Mouse (Mus musculus) left cerebral cortex, postnatal 36 days (tissue): ENCODE results near the gene Epn2. TPM values are rescaled to one million over a fixed set of nuclear protein-coding genes. Genes with fewer than 3 reads are reported as not detected.
"Not testable (repeated sequence)": the region's sequence is repeated elsewhere in the genome, so short reads cannot be mapped to it uniquely, and the experiment has no call there.

Source experiments
- DNase-seq, 2 experiments: peaks; one replicate each; pipeline ENCODE4 v3.0.0; 2021 to 2022; ENCODE audit warnings: low spot score in 2 of 2, mixed read lengths in 1 of 2
- intact Hi-C: fragments of 180-260 bp; cut with DNase I; formaldehyde crosslinking; loops from one replicate; pipeline ENCODE4 v1.15.1; 2025
- total RNA-seq, 2 experiments: library from RNA; stranded (reverse); gene quantifications; 2 replicates each; pipeline ENCODE4 v1.2.3; 2021

Epn2 gene
- total RNA-seq, 2 experiments from 2014 or later, result 111 to 126 TPM

- intact Hi-C loops, result no loop called here
- no peak for DNase-seq
Measured at GRCm38 (mm10) chr11:61598367-61598766, 18.9 kb upstream of the Epn2 start.

GRCm38 (mm10) chr11:61597471-61597870 lies 18.0 kb upstream of the Epn2 start:
- intact Hi-C loops, result no loop called here
- DNase-seq, result no peak

- DNase-seq, result no peak
- intact Hi-C loops, result no loop called here
Measured at GRCm38 (mm10) chr11:61593069-61593468, 13.6 kb upstream of the Epn2 start.

GRCm38 (mm10) chr11:61592061-61592460 lies 12.6 kb upstream of the Epn2 start:
- no peak for DNase-seq
- intact Hi-C loops, result no loop called here

GRCm38 (mm10) chr11:61590516-61591213 lies 11.2 kb upstream of the Epn2 start:
- intact Hi-C loops, result no loop called here
- no peak for DNase-seq

DNA sequence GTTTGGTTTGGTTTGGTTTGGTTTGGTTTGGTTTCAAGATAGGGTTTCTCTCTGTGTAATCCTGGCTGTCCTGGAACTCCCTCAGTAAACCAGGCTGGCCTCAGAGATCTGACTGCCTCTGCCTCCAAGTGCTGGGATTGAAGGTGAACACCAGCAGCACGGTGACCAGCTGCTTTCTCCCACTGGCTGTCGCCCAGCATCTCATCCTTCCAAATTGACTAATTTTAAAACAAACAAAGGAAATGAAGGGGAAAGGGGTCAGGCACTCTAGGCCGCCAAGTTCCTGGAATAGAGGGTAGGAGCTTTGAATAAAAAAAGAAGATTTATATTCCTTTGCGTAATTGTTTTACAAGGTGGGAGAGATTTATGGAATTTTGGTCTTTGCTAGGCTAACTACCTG lies 5.9 kb upstream of the Epn2 start:
- intact Hi-C loops, result no loop called here

DNA sequence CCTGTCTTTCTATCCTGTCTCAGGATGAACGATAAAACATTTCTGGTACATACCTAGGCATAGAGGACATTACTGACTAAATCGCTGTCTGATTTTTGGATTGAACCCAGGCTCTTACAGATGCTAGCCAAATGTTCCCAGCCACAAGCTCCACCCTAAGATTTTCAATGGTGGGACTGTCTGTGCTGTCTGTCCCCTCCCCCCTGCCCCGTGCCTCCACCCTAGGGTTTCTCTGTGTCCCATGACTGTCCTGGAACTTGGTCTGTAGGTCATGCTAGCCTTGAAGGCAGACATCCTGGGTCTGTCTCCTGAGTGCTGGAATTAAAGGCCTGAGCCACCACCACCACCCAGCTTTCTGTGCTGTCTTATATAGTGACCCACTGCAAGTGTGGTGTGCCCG lies 5.3 kb upstream of the Epn2 start:
- DNase-seq, result no peak
- intact Hi-C loops, result no loop called here

More for the DNA sequence above, 5.9 kb upstream of the Epn2 start:
- no peak for DNase-seq

DNA sequence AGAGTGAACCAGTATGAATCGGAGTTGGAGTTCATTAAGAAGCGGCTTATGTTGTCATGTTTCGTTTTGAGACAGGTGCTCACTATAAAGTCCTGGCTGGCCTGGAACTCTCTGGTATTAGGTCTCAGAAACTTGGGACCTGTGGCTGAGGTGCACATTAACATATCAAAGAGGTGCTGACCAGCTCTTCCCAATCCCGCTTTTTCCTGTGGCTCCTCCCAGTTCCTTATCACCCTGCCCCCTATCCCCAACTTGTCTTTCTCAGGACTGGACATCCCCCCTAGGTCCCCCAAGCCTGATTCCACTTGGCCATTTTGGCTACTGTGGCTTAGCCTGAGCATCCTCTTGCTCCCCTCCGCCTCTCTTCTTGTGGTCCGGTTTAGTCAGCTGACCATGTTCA lies 4.6 kb upstream of the Epn2 start:
- intact Hi-C loops, result no loop called here
- no peak for DNase-seq

- intact Hi-C loops, DNase-seq: not testable (repeated sequence)
Measured at GRCm38 (mm10) chr11:61582808-61583207, 3.3 kb upstream of the Epn2 start.

- intact Hi-C loops, result loop anchor here (2.0 to 5.0 kb wide), 3 partner anchors 37 to 73 kb away; partner anchors contain the start of gene B9d1
- DNase-seq, result no peak
Measured at GRCm38 (mm10) chr11:61579878-61580381, 443 bp upstream of the Epn2 start.

GRCm38 (mm10) chr11:61578541-61578982 lies 925 bp downstream of the Epn2 start:
- intact Hi-C loops, result loop anchor here (2.0 to 5.0 kb wide), 3 partner anchors 38 to 71 kb away; partner anchors contain the start of gene B9d1
- DNase-seq, result no peak

DNA sequence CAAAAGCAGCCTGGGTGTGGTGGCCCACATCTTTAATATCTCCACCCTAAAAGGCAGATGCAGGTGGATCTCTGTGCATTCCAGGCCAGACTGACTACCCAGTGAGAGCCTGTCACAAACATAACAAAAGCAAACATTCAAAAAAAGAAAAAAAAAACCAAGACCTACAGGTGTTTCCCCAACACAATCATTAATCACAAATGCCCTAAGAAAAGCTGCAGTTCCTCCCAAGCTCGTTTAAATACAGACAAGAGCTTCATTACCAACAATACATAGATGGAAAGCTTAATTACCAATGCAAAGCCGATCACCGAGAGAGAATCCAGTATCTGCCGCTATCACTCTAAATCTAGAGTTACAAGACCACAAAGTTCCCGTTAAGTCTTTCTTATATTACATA lies 1.5 kb downstream of the Epn2 start:
- no peak for DNase-seq

DNA sequence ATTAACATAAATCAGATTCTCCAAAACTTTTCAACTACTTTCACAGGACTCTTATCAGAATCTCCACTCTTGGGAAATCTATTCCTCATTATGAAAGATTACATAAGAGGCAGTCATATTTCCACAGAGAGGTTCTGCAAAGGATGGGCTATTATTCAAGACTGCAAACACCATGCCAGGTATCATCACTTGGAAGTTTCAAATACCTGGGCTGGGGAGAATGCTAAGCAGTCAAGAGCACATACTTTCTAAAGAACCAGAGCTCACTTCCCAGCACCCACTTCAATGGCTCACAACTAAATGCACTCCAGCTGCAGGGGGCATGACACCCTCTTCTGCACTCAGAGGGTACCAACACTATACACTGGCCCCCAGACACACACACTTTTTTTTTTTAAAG lies 2.1 kb downstream of the Epn2 start:
- intact Hi-C loops, result loop anchor here (5.0 kb wide), 2 partner anchors 45 to 70 kb away; partner anchors contain the start of gene B9d1
- DNase-seq, result no peak

More for the DNA sequence above, 1.5 kb downstream of the Epn2 start:
- intact Hi-C loops, result loop anchor here (2.0 to 5.0 kb wide), 3 partner anchors 39 to 71 kb away; partner anchors contain the start of gene B9d1

DNA sequence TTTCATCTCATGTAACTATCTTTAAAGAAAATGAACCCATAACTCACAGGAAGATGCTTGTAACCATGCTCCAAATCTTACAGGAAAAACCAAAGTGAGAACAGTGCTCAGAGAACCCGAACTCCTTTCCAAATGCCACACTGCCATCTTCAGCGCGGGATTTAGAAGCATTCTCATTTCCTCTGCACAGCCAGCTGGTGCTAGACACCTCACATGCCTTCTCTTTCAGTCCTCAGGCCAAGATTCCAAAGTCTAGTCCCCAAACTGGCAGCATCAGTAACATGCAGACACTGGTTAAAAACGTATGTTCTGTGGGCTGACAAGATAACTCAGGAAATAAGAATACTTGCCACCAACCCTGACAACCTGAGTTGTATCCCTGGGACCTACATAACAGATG lies 6.2 kb downstream of the Epn2 start:
- intact Hi-C loops, result no loop called here
- peak; percentile 31 to 35 for DNase-seq

GRCm38 (mm10) chr11:61571225-61571624 lies 8.3 kb downstream of the Epn2 start:
- intact Hi-C loops, result no loop called here
- DNase-seq, result no peak

DNA sequence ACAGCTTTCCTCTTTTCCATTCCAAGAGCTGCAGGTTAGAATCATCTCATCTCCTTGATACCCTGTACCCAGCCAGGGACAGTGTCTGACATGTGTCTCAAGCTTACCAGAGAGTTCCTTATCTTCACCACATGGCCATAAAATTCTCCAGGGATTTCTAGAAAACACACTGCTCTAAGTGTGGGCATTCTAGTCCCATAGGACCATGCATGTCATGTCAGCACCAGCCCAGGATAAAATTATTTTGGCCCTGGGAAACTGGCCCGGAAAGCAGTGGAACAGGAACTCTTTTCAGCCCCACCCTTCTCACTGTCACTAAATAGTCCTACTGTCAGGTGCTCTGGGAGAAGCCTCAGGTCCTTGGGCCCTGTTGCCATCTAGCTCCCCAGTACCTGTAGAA lies 9.8 kb downstream of the Epn2 start:
- intact Hi-C loops, result no loop called here
- DNase-seq, result no peak

- no peak for DNase-seq
- intact Hi-C loops, result no loop called here
Measured at GRCm38 (mm10) chr11:61564566-61564965, 14.9 kb downstream of the Epn2 start.

DNA sequence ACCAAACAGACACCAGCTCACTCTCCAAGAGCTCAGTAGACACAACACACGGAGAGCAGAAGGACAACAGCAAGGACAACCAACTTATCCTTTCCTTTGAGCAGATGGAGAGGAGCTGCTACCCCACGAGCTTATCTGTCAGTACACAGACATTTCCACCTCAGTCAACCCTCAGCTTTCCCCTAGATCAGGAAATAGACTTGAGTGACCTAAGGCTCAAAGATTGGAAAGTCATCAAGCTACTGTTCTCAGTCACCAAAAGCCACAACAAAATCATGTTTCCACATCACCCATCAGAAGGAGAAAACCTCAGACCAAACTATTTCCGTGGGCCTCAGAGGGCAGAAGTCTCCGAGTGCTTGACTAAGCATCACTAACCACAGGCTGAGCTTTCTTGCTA lies 15.5 kb downstream of the Epn2 start:
- no peak for DNase-seq
- intact Hi-C loops, result no loop called here

GRCm38 (mm10) chr11:61562421-61562820 lies 17.1 kb downstream of the Epn2 start:
- intact Hi-C loops, result no loop called here
- no peak for DNase-seq

GRCm38 (mm10) chr11:61559572-61559971 lies 19.9 kb downstream of the Epn2 start:
- DNase-seq, result no peak
- intact Hi-C loops, result no loop called here

GRCm38 (mm10) chr11:61553015-61553754 lies 26.3 kb downstream of the Epn2 start:
- intact Hi-C loops, result no loop called here
- DNase-seq, result no peak
